Mouse (Mus musculus) cerebellum, postnatal 10 days (tissue): ENCODE measurements around the gene Zfp383.
"Not testable (repeated sequence)": the region's sequence is repeated elsewhere in the genome, so short reads cannot be mapped to it uniquely, and the experiment has no call there.

ENCODE experiments used
- DNase-seq, 2 experiments: peaks; one replicate each; pipeline ENCODE4 v3.0.0; 2021; ENCODE audit warnings: mixed read lengths in 2 of 2

Zfp383 gene

GRCm38 (mm10) chr7:29942740-29943139, 34.7 kb downstream of the Zfp383 start:
- DNase-seq = no peak

- no peak for DNase-seq
Measured at GRCm38 (mm10) chr7:29943720-29944119, 35.7 kb downstream of the Zfp383 start.

GRCm38 (mm10) chr7:29944201-29944600, 36.2 kb downstream of the Zfp383 start:
- no peak for DNase-seq

- no peak for DNase-seq
Measured at GRCm38 (mm10) chr7:29953086-29953485, 45.1 kb downstream of the Zfp383 start.

- DNase-seq = peak; percentile 85 to 87
Measured at GRCm38 (mm10) chr7:29953513-29954401, 45.7 kb downstream of the Zfp383 start, which contains the start of gene Zfp74. Gene Zfp74 (minus strand): TSS chr7:29954089.

GRCm38 (mm10) chr7:29954731-29955130, 46.7 kb downstream of the Zfp383 start:
- peak; percentile 62 to 74 for DNase-seq

- DNase-seq = no peak
Measured at GRCm38 (mm10) chr7:29956257-29956656, 48.2 kb downstream of the Zfp383 start.

GRCm38 (mm10) chr7:29958125-29958724, 50.2 kb downstream of the Zfp383 start:
- DNase-seq = no peak

GRCm38 (mm10) chr7:29959004-29959403, 51.0 kb downstream of the Zfp383 start:
- DNase-seq = no peak

GRCm38 (mm10) chr7:29965115-29965810, 57.2 kb downstream of the Zfp383 start:
- DNase-seq = not testable (repeated sequence)
